Mouse (Mus musculus): Measurements from ENCODE around the gene Icam2.

Icam2 gene

DNA sequence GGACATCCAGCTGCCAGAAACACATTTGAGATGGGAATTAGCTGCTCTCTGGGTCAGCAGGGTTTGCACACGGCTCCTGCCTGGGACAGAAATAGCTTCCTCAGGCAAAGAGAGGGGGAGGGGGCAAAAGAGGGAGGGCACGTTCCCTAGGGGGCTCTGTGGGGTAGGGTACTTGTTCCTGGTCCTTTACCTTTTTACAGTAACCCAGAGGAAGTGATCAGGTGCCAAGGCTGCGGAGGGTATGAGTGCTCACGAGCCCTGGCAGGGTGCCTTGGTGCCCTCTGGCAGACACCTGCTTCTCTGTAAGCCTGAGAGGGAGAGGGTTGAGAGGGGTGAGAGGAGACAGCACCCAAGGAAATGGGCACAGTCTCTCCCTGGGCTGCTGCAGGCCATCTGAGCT lies 55.4 kb downstream of the Icam2 start:
- Histone ChIP-seq H3K9me3 (ENCODE audit: low read length) (no peaks in the 10 kb centered on the region), H3K4me1 (replicated peaks; ENCODE audit: low read depth, low read length) (peaks cover 16% of the 10 kb centered on the region), H3K4me3 (replicated peaks; ENCODE audit: low read length) (no peak overlapping the region), H3K27me3 (ENCODE audit: insufficient read depth, low read length) (peaks cover 16% of the 10 kb centered on the region), H3K36me3 (ENCODE audit: insufficient read depth, low read length) (no peaks in the 10 kb centered on the region)
- no peak for TF ChIP-seq NANOG (IDR thresholded peaks at IDR 0.05; ENCODE audit: borderline replicate concordance, low read length)
- no peak for TF ChIP-seq POU5F1 (IDR thresholded peaks at IDR 0.05; ENCODE audit: borderline replicate concordance, low read length)
- no peak for TF ChIP-seq CTCF (conservative IDR thresholded peaks at IDR 0.05; ENCODE audit: low read length)

DNA sequence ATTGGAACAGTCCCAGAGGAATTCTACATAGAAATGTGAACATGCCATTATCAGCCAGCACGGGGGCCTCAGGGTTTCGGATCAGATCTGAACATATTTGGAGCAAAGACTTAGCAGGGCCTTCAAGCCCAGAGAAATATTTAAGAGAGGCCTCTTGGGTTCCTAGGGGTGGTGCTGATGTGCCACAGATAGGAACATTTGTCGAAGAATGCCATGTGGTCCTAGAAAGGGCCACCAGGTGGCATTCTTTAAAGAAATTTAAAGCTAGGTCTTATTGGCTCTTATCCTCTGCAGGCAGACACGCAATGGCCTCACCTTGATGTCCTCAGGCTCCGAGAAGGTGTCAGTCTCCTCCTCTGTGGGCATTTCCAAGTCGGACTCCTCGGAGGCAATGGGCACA lies 58.2 kb downstream of the Icam2 start:
- Histone ChIP-seq H3K4me1 (replicated peaks; ENCODE audit: low read depth, low read length) (peaks cover 25% of the 10 kb centered on the region), H3K36me3 (ENCODE audit: insufficient read depth, low read length) (no peaks in the 10 kb centered on the region), H3K27me3 (ENCODE audit: insufficient read depth, low read length) (peaks cover 25% of the 10 kb centered on the region), H3K9me3 (ENCODE audit: low read length) (no peaks in the 10 kb centered on the region), H3K4me3 (replicated peaks; ENCODE audit: low read length) (no peak overlapping the region)
- TF ChIP-seq NANOG (IDR thresholded peaks at IDR 0.05; ENCODE audit: borderline replicate concordance, low read length) (no peak), CTCF (conservative IDR thresholded peaks at IDR 0.05; ENCODE audit: low read length) (peak; percentile 26)

DNA sequence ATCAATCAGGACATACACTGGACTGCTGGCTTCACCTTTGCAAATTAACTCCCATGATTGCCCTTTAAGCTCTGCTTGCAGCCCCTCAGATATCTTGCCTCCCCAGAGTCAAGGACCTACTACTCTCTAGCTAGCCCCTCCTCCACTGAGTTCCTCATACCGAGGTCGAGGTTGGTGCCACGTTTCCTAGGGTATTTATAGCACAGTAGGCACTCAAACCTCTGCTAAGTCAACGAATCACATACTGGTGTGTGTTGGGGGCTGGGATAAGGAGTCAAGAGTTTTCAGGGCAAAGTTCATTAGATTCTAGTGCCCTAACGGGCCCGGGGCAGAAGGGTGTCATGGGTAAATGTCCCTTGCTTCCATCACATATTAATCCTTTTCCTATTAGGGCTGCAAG lies 58.7 kb downstream of the Icam2 start:
- TF ChIP-seq CTCF (conservative IDR thresholded peaks at IDR 0.05; ENCODE audit: low read length) (no peak), POU5F1 (IDR thresholded peaks at IDR 0.05; ENCODE audit: borderline replicate concordance, low read length) (no peak), NANOG (IDR thresholded peaks at IDR 0.05; ENCODE audit: borderline replicate concordance, low read length) (no peak)
- peaks cover 25% of the 10 kb centered on the region for H3K27me3 ChIP-seq (ENCODE audit: insufficient read depth, low read length)
- H3K36me3 ChIP-seq (ENCODE audit: insufficient read depth, low read length) = no peaks in the 10 kb centered on the region
- peaks cover 25% of the 10 kb centered on the region for H3K4me1 ChIP-seq (replicated peaks; ENCODE audit: low read depth, low read length)
- no peaks in the 10 kb centered on the region for H3K9me3 ChIP-seq (ENCODE audit: low read length)
- no peak overlapping the region for H3K4me3 ChIP-seq (replicated peaks; ENCODE audit: low read length)

DNA sequence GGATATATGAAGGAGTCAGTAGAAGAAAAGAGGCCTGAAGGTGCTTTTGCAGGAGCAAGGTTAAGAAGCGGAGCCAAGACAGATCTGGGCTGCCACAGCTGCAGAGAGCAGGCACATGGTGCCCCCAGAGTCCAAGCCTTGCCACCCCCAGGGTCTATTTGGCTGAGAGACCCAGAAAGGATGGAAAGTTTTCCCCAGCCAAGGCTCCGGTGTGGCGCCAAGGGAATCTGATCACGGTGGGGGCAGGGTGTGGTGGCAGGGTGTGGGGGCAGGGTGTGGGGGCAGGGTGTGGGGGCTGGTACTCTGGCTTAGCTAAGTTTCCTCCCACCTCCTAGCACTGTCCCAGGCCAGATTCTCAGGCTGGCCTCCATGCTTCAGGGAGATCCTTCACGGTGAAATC lies 59.4 kb downstream of the Icam2 start:
- no peaks in the 10 kb centered on the region for H3K9me3 ChIP-seq (ENCODE audit: low read length)
- no peaks in the 10 kb centered on the region for H3K36me3 ChIP-seq (ENCODE audit: insufficient read depth, low read length)
- peaks cover 25% of the 10 kb centered on the region for H3K4me1 ChIP-seq (replicated peaks; ENCODE audit: low read depth, low read length)
- H3K4me3 ChIP-seq (replicated peaks; ENCODE audit: low read length) = no peak overlapping the region
- H3K27me3 ChIP-seq (ENCODE audit: insufficient read depth, low read length) = peaks cover 26% of the 10 kb centered on the region
- no peak for TF ChIP-seq POU5F1 (IDR thresholded peaks at IDR 0.05; ENCODE audit: borderline replicate concordance, low read length)
